Mouse (Mus musculus) kidney, adult 2 months (tissue): ENCODE data around the gene Tbx18. TPM values are rescaled to one million over a fixed set of nuclear protein-coding genes. Genes with fewer than 3 reads are reported as not detected.

Experiments used
- DNase-seq: peaks from one replicate; pipeline ENCODE4 v3.0.0; 2021
- H3K27ac ChIP-seq: fragments of 200-500 bp; 2 replicates; pipeline ENCODE4 v1.5.1; 2012; ENCODE audit warnings: low read depth, low read length, control low read depth, inconsistent platforms; ENCODE audit not compliant: insufficient read depth
- H3K27me3 ChIP-seq: fragments of 200-500 bp; replicated peaks from 2 replicates; pipeline ENCODE4 v1.6.1; 2012; ENCODE audit warnings: mild to moderate bottlenecking, moderate library complexity, low read length, inconsistent platforms; ENCODE audit not compliant: control insufficient read depth, insufficient read depth
- H3K36me3 ChIP-seq: fragments of 200-500 bp; 2 replicates; pipeline ENCODE4 v1.6.1; 2012; ENCODE audit warnings: mild to moderate bottlenecking, moderate library complexity, low read length, inconsistent platforms; ENCODE audit not compliant: control insufficient read depth, insufficient read depth
- H3K4me1 ChIP-seq: fragments of 200-500 bp; 2 replicates; pipeline ENCODE4 v1.6.1; 2011; ENCODE audit warnings: low read length; ENCODE audit not compliant: control insufficient read depth, insufficient read depth
- H3K4me3 ChIP-seq: fragments of 200-500 bp; 2 replicates; pipeline ENCODE4 v1.5.1; 2011; ENCODE audit warnings: mild to moderate bottlenecking, low read depth, low read length, control low read depth; ENCODE audit not compliant: insufficient read depth
- CTCF ChIP-seq: fragments of 200-500 bp; conservative IDR thresholded peaks from 2 replicates; pipeline ENCODE4 v1.5.1; 2011; ENCODE audit warnings: low read depth, mild to moderate bottlenecking, control low read depth, low read length, moderate library complexity, mixed read lengths; ENCODE audit not compliant: insufficient read depth, insufficient read length
- POLR2A ChIP-seq: fragments of 200-500 bp; IDR thresholded peaks from one replicate; pipeline ENCODE4 v1.6.1; 2011; ENCODE audit warnings: low read depth, low read length, control low read depth
- WGBS: fragments of 180-500 bp; shearing (Covaris S2); methylation state at CpG from one replicate; pipeline ENCODE4 v1.1.7; 2018; 5-methylcytosine and 5-hydroxymethylcytosine counted together
- polyA plus RNA-seq: library from polyadenylated mRNA; depleted of rRNA; stranded (reverse); fragments of >200 nt; gene quantifications from 2 replicates; pipeline ENCODE4 v1.2.3, GENCODE M21; 2012

Tbx18 gene
- polyA plus RNA-seq, 1 experiment, result 0.45 TPM

DNA sequence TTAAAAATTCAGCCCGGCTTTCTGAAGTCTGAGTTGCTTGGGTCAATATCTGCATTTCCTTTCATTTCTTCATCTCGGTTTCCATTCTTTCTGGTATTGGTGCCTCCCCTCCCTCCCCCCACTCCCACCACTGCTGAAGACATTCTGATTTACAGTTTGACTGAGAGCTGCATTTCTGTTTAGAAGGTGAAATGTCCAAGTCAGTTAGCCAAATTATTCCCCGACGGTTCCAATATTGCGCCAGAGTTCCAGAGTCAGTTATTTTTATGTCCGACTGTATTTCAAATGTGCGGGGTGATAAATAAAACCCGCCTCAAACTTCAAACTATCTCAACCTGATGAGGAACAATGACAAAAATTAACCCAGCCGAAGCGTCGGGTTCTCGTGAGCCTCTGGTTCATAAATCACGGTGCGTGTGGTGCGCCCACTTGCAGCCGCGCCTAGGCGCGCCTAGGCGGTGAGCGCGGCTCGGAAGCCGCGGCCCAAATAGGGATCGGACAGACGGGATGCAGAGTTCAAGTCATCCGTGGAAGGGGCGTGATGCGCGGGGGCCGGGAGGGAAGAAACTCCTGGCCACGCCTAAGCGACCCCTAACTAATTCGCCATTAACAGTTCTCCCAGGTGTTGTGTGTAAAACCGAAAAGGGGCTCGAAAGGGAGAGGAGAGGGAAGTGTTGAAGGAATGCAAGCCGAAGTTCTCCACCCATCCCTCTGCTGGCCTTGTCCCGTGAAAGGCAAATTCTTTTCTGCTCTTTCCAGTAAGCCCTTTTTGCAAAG lies 7.9 kb upstream of the Tbx18 start:
- H3K4me3 ChIP-seq, result no peak overlapping the region
- 3% methylated on average over 39 of the region's 39 CpGs for WGBS
- no peak overlapping the region for H3K27ac ChIP-seq
- H3K27me3 ChIP-seq, result peaks cover 6% of the 10 kb centered on the region
- H3K36me3 ChIP-seq, result no peaks in the 10 kb centered on the region
- no peak for TF ChIP-seq POLR2A
- no peak for TF ChIP-seq CTCF
- no peak for DNase-seq
- no peaks in the 10 kb centered on the region for H3K4me1 ChIP-seq

DNA sequence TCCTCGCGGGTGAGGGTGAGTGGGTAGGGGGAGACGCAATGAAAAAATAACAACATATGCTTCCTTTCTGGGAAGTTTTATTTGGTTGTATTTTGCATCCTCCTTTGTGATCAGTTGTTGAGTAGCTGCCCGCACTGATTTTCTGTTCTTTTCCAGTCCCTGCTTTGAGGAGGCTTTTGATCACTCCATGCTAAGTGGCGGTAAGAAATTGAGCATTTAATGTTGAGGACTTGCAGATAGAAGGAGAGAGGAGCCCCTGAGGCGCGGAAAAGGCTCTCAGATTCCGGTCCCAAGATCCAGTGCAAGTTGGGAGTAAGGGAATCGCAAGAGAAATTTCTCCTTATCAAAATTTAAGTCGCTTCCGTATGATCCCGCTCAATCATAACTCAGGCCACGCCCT lies 7.1 kb upstream of the Tbx18 start:
- no peak for DNase-seq
- no peaks in the 10 kb centered on the region for H3K4me1 ChIP-seq
- TF ChIP-seq CTCF, result no peak
- TF ChIP-seq POLR2A, result no peak
- peaks cover 8% of the 10 kb centered on the region for H3K27me3 ChIP-seq
- 5% methylated on average over 13 of the region's 13 CpGs for WGBS
- H3K27ac ChIP-seq, result no peak overlapping the region
- H3K4me3 ChIP-seq, result no peak overlapping the region
- no peaks in the 10 kb centered on the region for H3K36me3 ChIP-seq

DNA sequence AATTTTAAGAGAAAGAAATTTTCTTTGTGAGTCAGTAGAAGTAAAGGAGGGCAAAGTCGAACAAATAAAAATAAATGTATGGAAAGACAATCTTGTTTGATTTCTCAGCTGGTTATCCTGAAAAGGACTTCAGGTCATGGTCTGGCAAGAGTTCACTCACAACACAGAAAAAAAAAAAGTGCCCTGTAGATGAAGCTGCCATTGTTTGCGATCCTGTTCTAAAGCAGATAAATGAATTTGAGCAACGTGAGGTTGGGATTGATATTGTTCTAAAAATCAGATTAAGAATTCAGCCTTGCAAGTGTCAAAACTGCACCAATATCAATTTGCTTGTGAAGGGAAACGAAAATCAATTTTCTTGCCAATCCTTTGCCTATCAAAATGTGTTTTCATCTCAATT lies 6.2 kb upstream of the Tbx18 start:
- Histone ChIP-seq H3K4me3 (no peak overlapping the region), H3K27ac (no peak overlapping the region), H3K36me3 (no peaks in the 10 kb centered on the region), H3K27me3 (peaks cover 10% of the 10 kb centered on the region), H3K4me1 (no peaks in the 10 kb centered on the region)
- TF ChIP-seq CTCF (no peak), POLR2A (no peak)
- WGBS, result 8% methylated on average over 4 of the region's 4 CpGs
- no peak for DNase-seq

DNA sequence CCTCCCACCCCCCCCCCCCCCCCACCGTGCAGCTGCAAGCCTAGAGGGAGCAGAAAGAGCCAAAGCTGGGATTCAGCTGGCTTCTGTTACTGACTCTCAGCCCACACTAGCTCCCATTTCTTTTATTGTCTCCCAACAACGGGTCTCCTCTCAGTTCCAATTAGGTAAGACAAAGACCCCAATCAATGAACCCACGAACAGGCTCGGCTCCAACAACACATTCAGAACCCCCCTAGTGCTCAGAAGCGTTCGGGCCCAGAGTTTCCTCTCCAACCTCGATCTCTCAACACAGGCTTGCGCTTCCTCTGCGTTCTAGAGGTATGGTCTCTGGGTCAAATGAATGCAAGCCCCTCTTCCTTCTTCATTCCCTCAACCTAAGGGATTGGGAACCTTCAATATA lies 4.0 kb upstream of the Tbx18 start:
- Histone ChIP-seq H3K36me3 (no peaks in the 10 kb centered on the region), H3K4me1 (no peaks in the 10 kb centered on the region), H3K27me3 (peaks cover 15% of the 10 kb centered on the region), H3K27ac (no peak overlapping the region), H3K4me3 (no peak overlapping the region)
- TF ChIP-seq POLR2A (no peak), CTCF (no peak)
- 4% methylated on average over 9 of the region's 9 CpGs for WGBS
- DNase-seq, result no peak

DNA sequence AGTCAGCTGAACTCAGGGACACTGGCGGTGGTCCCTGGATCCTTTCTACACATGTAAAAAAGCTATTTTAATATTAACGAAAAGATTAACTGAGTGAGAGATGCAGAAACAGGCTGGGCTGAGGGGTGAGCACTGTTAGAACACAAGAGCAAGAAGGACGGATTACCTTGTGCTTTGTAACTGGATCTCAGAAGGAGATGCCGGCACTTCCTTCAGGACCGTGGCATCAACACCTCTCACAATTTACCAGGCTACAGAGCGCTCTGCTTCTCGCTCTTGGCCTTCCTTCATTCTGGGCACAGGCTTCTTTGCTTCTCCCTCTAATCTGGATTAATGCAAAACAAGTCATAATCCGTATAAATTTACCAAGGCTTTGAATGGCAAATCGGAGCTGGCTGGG lies 3.6 kb upstream of the Tbx18 start:
- no peak for DNase-seq
- peaks cover 18% of the 10 kb centered on the region for H3K27me3 ChIP-seq
- H3K4me3 ChIP-seq, result no peak overlapping the region
- no peaks in the 10 kb centered on the region for H3K4me1 ChIP-seq
- H3K27ac ChIP-seq, result no peak overlapping the region
- 10% methylated on average over 9 of the region's 9 CpGs for WGBS
- TF ChIP-seq POLR2A, result no peak
- TF ChIP-seq CTCF, result no peak
- H3K36me3 ChIP-seq, result no peaks in the 10 kb centered on the region

DNA sequence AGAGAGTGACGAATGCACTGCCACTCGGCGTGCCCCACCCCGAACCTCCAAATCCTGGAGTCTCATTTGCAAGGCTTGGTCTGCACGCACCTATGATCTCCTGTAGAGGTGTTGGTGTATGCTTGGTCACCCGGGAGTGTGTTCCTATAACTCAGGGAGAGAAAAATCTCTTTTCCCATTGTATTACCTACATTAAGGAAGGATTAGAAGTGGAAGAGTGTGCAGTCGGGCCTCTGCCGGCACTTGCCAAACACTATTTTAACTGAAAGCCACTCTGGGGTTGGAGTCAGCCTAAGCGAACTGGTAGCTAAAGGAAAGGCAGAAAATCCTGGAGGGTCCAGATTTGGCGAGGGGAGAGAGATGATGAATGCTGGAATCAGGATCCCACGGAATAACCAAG lies 2.7 kb upstream of the Tbx18 start:
- H3K27me3 ChIP-seq, result peaks cover 18% of the 10 kb centered on the region
- WGBS, result 4% methylated on average over 11 of the region's 11 CpGs

DNA sequence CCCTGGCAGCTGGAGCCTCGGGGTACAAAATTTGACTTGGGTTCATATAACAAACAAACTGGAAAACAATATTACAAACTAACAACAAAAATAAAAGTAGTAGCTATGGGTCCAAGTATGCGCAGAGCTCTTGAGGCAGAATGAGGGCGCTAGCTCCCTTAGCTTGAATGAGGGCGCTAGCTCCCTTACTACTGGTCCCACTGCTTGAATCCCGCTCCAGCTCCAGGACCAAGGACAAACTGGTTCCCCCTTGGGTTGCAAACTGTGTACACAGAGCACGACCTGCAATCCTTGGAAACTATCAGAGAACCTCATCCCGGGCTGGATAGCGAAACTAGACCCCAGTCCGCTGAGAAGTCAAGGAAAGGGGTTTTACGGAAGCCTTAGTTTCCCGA lies 2.2 kb upstream of the Tbx18 start:
- no peaks in the 10 kb centered on the region for H3K36me3 ChIP-seq
- peaks cover 17% of the 10 kb centered on the region for H3K27me3 ChIP-seq
- H3K4me3 ChIP-seq, result no peak overlapping the region
- WGBS, result 7% methylated on average over 11 of the region's 11 CpGs
- no peak for TF ChIP-seq POLR2A
- no peak for TF ChIP-seq CTCF
- DNase-seq, result no peak
- no peak overlapping the region for H3K27ac ChIP-seq
- no peaks in the 10 kb centered on the region for H3K4me1 ChIP-seq

More for the DNA sequence above, 2.7 kb upstream of the Tbx18 start:
- DNase-seq, result no peak
- no peak overlapping the region for H3K27ac ChIP-seq
- H3K36me3 ChIP-seq, result no peaks in the 10 kb centered on the region
- no peaks in the 10 kb centered on the region for H3K4me1 ChIP-seq
- no peak for TF ChIP-seq POLR2A
- no peak overlapping the region for H3K4me3 ChIP-seq
